Mouse (Mus musculus) small intestine, adult 2 months (tissue): Measurements from ENCODE around the gene Gpam. TPM values are rescaled to one million over a fixed set of nuclear protein-coding genes. Genes with fewer than 3 reads are reported as not detected.

ENCODE experiments used
- H3K27ac ChIP-seq: fragments of 200-500 bp; 2 replicates; pipeline ENCODE4 v1.5.1; 2012; ENCODE audit warnings: low read depth, low read length, control low read depth, inconsistent platforms; ENCODE audit not compliant: insufficient read depth
- H3K27me3 ChIP-seq: fragments of 200-500 bp; 2 replicates; pipeline ENCODE4 v1.6.1; 2012; ENCODE audit warnings: mild to moderate bottlenecking, moderate library complexity, low read length, inconsistent platforms; ENCODE audit not compliant: control insufficient read depth, insufficient read depth
- H3K36me3 ChIP-seq: fragments of 200-500 bp; 2 replicates; pipeline ENCODE4 v1.6.1; 2012; ENCODE audit warnings: mild to moderate bottlenecking, low read length, control low read depth, inconsistent platforms; ENCODE audit not compliant: control insufficient read depth, insufficient read depth
- H3K4me1 ChIP-seq: fragments of 200-500 bp; 2 replicates; pipeline ENCODE4 v1.6.1; 2012; ENCODE audit warnings: low read length, inconsistent platforms, mixed read lengths; ENCODE audit not compliant: control insufficient read depth, insufficient read depth, insufficient read length
- H3K4me3 ChIP-seq: fragments of 200-500 bp; 2 replicates; pipeline ENCODE4 v1.5.1; 2012; ENCODE audit warnings: low read depth, mild to moderate bottlenecking, control low read depth, inconsistent platforms, low read length, moderate library complexity
- CTCF ChIP-seq: fragments of 200-500 bp; IDR thresholded peaks from 2 replicates; pipeline ENCODE4 v1.5.1; 2012; ENCODE audit warnings: low read depth, mild to moderate bottlenecking, control low read depth, inconsistent platforms, low read length, moderate library complexity, mixed read lengths; ENCODE audit not compliant: insufficient replicate concordance, insufficient read length; ENCODE audit errors: extremely low read depth
- POLR2A ChIP-seq: fragments of 200-500 bp; IDR thresholded peaks from 2 replicates; pipeline ENCODE4 v1.6.1; 2012; ENCODE audit warnings: low read depth, mild to moderate bottlenecking, control low read depth, inconsistent platforms, low read length, moderate library complexity
- WGBS: fragments of 180-500 bp; shearing (Covaris S2); methylation state at CpG from one replicate; pipeline ENCODE4 v1.1.7; 2018; 5-methylcytosine and 5-hydroxymethylcytosine counted together
- polyA plus RNA-seq: library from polyadenylated mRNA; depleted of rRNA; stranded (reverse); fragments of >200 nt; gene quantifications from 2 replicates; pipeline ENCODE4 v1.2.3, GENCODE M21; 2012

Gpam gene
- polyA plus RNA-seq, 1 experiment, result 4.7 TPM

- H3K27me3 ChIP-seq, result no peaks in the 10 kb centered on the region
- H3K36me3 ChIP-seq, result no peaks in the 10 kb centered on the region
- no peak overlapping the region for H3K27ac ChIP-seq
- no peak overlapping the region for H3K4me3 ChIP-seq
- WGBS, result 40% methylated on average over 11 of the region's 11 CpGs
- no peaks in the 10 kb centered on the region; the same call in 1 of the 2 replicates for H3K4me1 ChIP-seq
- TF ChIP-seq CTCF, result no peak
- no peak for TF ChIP-seq POLR2A
Measured at GRCm38 (mm10) chr19:55120518-55121244, 6.4 kb downstream of the Gpam start.

GRCm38 (mm10) chr19:55119541-55119940 lies 7.5 kb downstream of the Gpam start:
- H3K36me3 ChIP-seq, result no peaks in the 10 kb centered on the region
- no peak overlapping the region for H3K27ac ChIP-seq
- H3K27me3 ChIP-seq, result no peaks in the 10 kb centered on the region
- no peak overlapping the region for H3K4me3 ChIP-seq
- 35% methylated on average over 2 of the region's 2 CpGs for WGBS
- H3K4me1 ChIP-seq, result no peaks in the 10 kb centered on the region; the same call in 1 of the 2 replicates
- TF ChIP-seq POLR2A (no peak), CTCF (no peak)

- 0 out of 2 replicates have a peak, but pooled peaks cover 3% of the 10 kb centered on the region for H3K4me1 ChIP-seq
- no peaks in the 10 kb centered on the region for H3K36me3 ChIP-seq
- H3K27me3 ChIP-seq, result no peaks in the 10 kb centered on the region
- no peak overlapping the region for H3K4me3 ChIP-seq
- no peak overlapping the region for H3K27ac ChIP-seq
- WGBS, result 93% methylated on average over 3 of the region's 3 CpGs
- TF ChIP-seq POLR2A (no peak), CTCF (no peak)
Measured at GRCm38 (mm10) chr19:55117991-55118390, 9.0 kb downstream of the Gpam start.

GRCm38 (mm10) chr19:55117059-55117815 lies 9.8 kb downstream of the Gpam start:
- Histone ChIP-seq H3K27me3 (no peaks in the 10 kb centered on the region), H3K4me1 (0 out of 2 replicates have a peak, but pooled peaks cover 3% of the 10 kb centered on the region), H3K27ac (no peak overlapping the region), H3K4me3 (no peak overlapping the region), H3K36me3 (no peaks in the 10 kb centered on the region)
- WGBS, result 77% methylated on average over 6 of the region's 6 CpGs
- no peak for TF ChIP-seq POLR2A
- no peak for TF ChIP-seq CTCF

GRCm38 (mm10) chr19:55115532-55115931 lies 11.5 kb downstream of the Gpam start:
- WGBS, result 83% methylated on average over 4 of the region's 4 CpGs
- Histone ChIP-seq H3K4me3 (no peak overlapping the region), H3K27me3 (no peaks in the 10 kb centered on the region), H3K27ac (no peak overlapping the region), H3K4me1 (0 out of 2 replicates have a peak, but pooled peaks cover 3% of the 10 kb centered on the region), H3K36me3 (no peaks in the 10 kb centered on the region)
- TF ChIP-seq CTCF (no peak), POLR2A (no peak)

- 0 out of 2 replicates have a peak, but pooled peaks cover 3% of the 10 kb centered on the region for H3K4me1 ChIP-seq
- no peaks in the 10 kb centered on the region for H3K27me3 ChIP-seq
- H3K36me3 ChIP-seq, result no peaks in the 10 kb centered on the region
- WGBS, result 89% methylated on average over 5 of the region's 5 CpGs
- H3K27ac ChIP-seq, result no peak overlapping the region
- TF ChIP-seq CTCF, result no peak
- TF ChIP-seq POLR2A, result no peak
- H3K4me3 ChIP-seq, result no peak overlapping the region
Measured at GRCm38 (mm10) chr19:55114825-55115395, 12.1 kb downstream of the Gpam start.

GRCm38 (mm10) chr19:55107896-55108295 lies 19.1 kb downstream of the Gpam start:
- Histone ChIP-seq H3K4me1 (no peaks in the 10 kb centered on the region), H3K27me3 (no peaks in the 10 kb centered on the region), H3K4me3 (no peak overlapping the region), H3K36me3 (no peaks in the 10 kb centered on the region), H3K27ac (no peak overlapping the region)
- WGBS, result 11% methylated on average over 3 of the region's 3 CpGs
- no peak for TF ChIP-seq POLR2A
- TF ChIP-seq CTCF, result no peak
